Mouse (Mus musculus) embryo, embryonic 10.5 days (tissue): ENCODE results near the gene Obox8.

Experiments
- DNase-seq: peaks from one replicate; pipeline ENCODE4 v3.0.0-alpha.2; 2015; ENCODE audit warnings: low spot score

Gene Obox8

DNA sequence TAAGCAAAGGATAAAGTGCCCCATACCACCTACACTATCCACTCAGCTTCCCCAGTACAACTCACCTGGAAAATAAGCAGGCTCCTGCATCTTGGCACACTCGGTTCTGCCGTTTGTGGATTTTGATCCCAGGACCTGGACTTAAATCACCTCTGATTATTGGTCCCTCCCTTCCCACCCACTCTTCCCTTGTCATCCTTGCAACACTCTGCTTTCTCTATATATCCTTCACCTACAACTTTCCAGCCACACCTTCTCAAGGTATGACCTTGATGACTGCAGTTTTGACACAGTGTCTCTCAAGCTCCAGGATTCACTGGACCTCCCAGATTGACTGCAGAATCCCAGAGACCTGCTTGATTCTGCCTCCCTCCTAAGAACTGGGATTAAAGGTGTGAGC, at the start of gene Obox8:
Gene Obox8, minus strand, starts transcription at position 101 of the 400 bp plus-strand sequence.
- DNase-seq = no peak

GRCm38 (mm10) chr7:14317209-14317608, 16.1 kb downstream of the Obox8 start:
- peak; percentile 21 for DNase-seq

- DNase-seq = no peak
Measured at GRCm38 (mm10) chr7:14308671-14309070, 24.7 kb downstream of the Obox8 start.

- DNase-seq = no peak
Measured at GRCm38 (mm10) chr7:14307571-14307970, 25.8 kb downstream of the Obox8 start.
